Mouse (Mus musculus) liver, embryonic 11.5 days (tissue): ENCODE measurements around the gene Wdr18. TPM values are rescaled to one million over a fixed set of nuclear protein-coding genes. Genes with fewer than 3 reads are reported as not detected.

ENCODE experiments used
- ATAC-seq: fragments of 200-750 bp; cut with Nextera tagmentation; replicated peaks from 2 replicates; pipeline ENCODE4 v1.8.0; 2017; ENCODE audit warnings: moderate number of reproducible peaks, mild to moderate bottlenecking, moderate TSS enrichment, moderate library complexity; ENCODE audit not compliant: low FRiP score
- DNase-seq: peaks from one replicate; pipeline ENCODE4 v3.0.0-alpha.2; 2017; ENCODE audit warnings: low spot score
- H3K27ac ChIP-seq: fragments of 300-500 bp; sonication (generic); 2 replicates; pipeline ENCODE4 v1.5.1; 2014; ENCODE audit warnings: mild to moderate bottlenecking, low read depth, low read length, control low read depth
- H3K27me3 ChIP-seq: fragments of 300-500 bp; sonication (generic); replicated peaks from 2 replicates; pipeline ENCODE4 v1.6.1; 2014; ENCODE audit warnings: low read length, mixed read lengths; ENCODE audit not compliant: control insufficient read depth, insufficient read depth
- H3K36me3 ChIP-seq: fragments of 300-500 bp; sonication (generic); 2 replicates; pipeline ENCODE4 v1.6.1; 2014; ENCODE audit warnings: mild to moderate bottlenecking, low read length, moderate library complexity, mixed read lengths; ENCODE audit not compliant: control insufficient read depth, insufficient read depth
- H3K4me1 ChIP-seq: fragments of 300-500 bp; sonication (generic); replicated peaks from 2 replicates; pipeline ENCODE4 v1.6.1; 2014; ENCODE audit warnings: low read length, mixed read lengths; ENCODE audit not compliant: control insufficient read depth, insufficient read depth
- H3K4me2 ChIP-seq: fragments of 300-500 bp; sonication (generic); 2 replicates; pipeline ENCODE4 v1.6.1; 2014; ENCODE audit warnings: mild to moderate bottlenecking, control low read depth, moderate library complexity
- H3K4me3 ChIP-seq: fragments of 300-500 bp; sonication (generic); 2 replicates; pipeline ENCODE4 v1.5.1; 2014; ENCODE audit warnings: low read depth, low read length, control low read depth
- H3K9ac ChIP-seq: fragments of 300-500 bp; sonication (generic); 2 replicates; pipeline ENCODE4 v1.6.1; 2014; ENCODE audit warnings: low read depth, low read length, control low read depth
- H3K9me3 ChIP-seq: fragments of 300-500 bp; sonication (generic); 2 replicates; pipeline ENCODE4 v1.6.1; 2016; ENCODE audit warnings: low read length, inconsistent platforms, mixed read lengths; ENCODE audit not compliant: control insufficient read depth
- WGBS: fragments of 180-500 bp; shearing (Covaris S2); extraction: QIAGEN DNeasy Blood & Tissue Kit; methylation state at CpG from one replicate; pipeline ENCODE4 v1.1.7; 2014; 5-methylcytosine and 5-hydroxymethylcytosine counted together
- polyA plus RNA-seq: library from polyadenylated mRNA; unstranded; fragments of >200 nt; fragmentation: Nextera tagmentation; extraction: Ambion mirVana; gene quantifications from 2 replicates; pipeline ENCODE4 v1.2.1, GENCODE M21; 2014

Gene Wdr18
- polyA plus RNA-seq, 1 experiment from 2014 or later, result 164 TPM

DNA sequence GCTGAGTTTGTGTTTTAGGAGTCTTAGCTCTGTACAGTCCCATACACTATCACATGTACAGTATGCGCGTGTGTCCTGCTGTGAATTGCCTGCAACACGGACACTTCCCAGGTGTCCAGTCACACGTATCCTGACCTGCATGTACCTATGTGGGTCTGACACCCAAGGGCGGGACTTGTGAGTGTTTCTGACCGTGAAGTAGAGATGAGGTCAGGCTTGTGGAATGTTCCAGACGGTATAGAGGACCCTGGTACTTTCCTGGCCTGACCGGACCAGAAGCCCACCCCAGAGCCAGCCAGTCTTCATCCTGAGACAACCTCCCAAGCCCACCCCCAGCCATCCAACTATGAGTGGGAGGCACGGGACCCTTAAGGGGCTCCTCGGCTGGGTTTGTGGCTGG is 55.6 kb downstream of the Wdr18 start:
- Histone ChIP-seq H3K4me1 (peaks cover 37% of the 10 kb centered on the region), H3K9ac (no peak overlapping the region), H3K36me3 (peaks cover 12% of the 10 kb centered on the region), H3K4me2 (no peak overlapping the region), H3K27me3 (peaks cover 21% of the 10 kb centered on the region), H3K4me3 (no peak overlapping the region), H3K27ac (0 out of 2 replicates have a peak overlapping the region, but pooled peaks have one; percentile 79), H3K9me3 (peaks cover 4% of the 10 kb centered on the region; the same call in 1 of the 2 replicates)
- no peak for DNase-seq
- WGBS, result 76% methylated on average over 10 of the region's 10 CpGs
- no peak for ATAC-seq

DNA sequence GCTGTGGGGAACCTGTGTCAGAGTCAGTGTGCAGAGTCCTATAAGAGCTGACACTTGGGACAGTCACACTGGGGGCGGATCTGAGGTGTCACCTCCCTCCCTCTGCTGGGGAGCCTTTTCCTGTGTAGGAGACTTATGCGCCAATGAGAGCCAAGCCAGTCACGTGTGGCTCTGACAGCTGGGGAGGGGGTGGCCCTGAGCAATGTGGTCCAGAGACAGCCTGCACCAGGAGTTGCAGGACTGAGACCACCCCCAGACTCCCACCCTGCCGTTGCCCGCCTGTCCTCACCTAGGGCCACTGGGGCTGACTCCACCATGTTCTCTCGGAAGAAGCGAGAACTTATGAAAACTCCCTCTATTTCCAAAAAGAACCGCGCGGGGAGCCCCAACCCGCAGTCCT is 56.6 kb downstream of the Wdr18 start, which contains the start of gene Arhgap45:
Arhgap45 (plus strand) TSS at position 143 of the 400 bp plus-strand sequence.
- no peaks in the 10 kb centered on the region for H3K9me3 ChIP-seq
- peaks cover 21% of the 10 kb centered on the region for H3K27me3 ChIP-seq
- no peak for DNase-seq
- peaks cover 39% of the 10 kb centered on the region for H3K4me1 ChIP-seq
- H3K36me3 ChIP-seq, result peaks cover 2% of the 10 kb centered on the region; the same call in 1 of the 2 replicates
- peak; percentile 79 for ATAC-seq
- H3K27ac ChIP-seq, result peak within 1 kb of the TSS; percentile 79
- peak within 1 kb of the TSS; percentile 69 for H3K9ac ChIP-seq
- H3K4me3 ChIP-seq, result peak within 1 kb of the TSS; percentile 66
- 46% methylated on average over 11 of the region's 11 CpGs for WGBS
- H3K4me2 ChIP-seq, result peak within 1 kb of the TSS; percentile 84

DNA sequence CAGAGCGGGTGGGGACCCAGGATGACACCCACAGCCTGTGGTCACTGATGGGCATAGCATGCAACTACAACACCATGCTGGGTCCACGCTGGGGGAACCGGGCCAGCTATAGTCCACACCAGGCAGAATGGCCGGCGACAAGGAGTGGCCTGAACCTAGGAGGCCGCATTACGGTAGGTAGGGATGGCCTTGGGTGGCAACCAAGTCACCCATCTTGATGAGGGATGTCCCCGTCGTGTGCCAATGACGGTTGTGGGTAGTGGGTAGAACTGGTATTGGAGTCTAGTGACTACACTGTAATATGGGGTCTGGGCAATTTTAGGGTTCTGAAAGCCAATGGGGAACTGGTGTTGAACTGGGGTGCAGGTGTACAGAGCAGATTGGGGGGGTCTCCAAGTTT is 57.0 kb downstream of the Wdr18 start:
- Histone ChIP-seq H3K4me3 (peak overlapping the region; percentile 66), H3K9me3 (no peaks in the 10 kb centered on the region), H3K36me3 (0 out of 2 replicates have a peak, but pooled peaks cover 3% of the 10 kb centered on the region), H3K27me3 (peaks cover 21% of the 10 kb centered on the region), H3K9ac (peak overlapping the region; percentile 69), H3K27ac (peak overlapping the region; percentile 79), H3K4me2 (peak overlapping the region; percentile 84), H3K4me1 (peaks cover 39% of the 10 kb centered on the region)
- ATAC-seq (peak; percentile 22; the same call in 1 of the 2 replicates), DNase-seq (no peak)
- WGBS, result 58% methylated on average over 10 of the region's 10 CpGs

DNA sequence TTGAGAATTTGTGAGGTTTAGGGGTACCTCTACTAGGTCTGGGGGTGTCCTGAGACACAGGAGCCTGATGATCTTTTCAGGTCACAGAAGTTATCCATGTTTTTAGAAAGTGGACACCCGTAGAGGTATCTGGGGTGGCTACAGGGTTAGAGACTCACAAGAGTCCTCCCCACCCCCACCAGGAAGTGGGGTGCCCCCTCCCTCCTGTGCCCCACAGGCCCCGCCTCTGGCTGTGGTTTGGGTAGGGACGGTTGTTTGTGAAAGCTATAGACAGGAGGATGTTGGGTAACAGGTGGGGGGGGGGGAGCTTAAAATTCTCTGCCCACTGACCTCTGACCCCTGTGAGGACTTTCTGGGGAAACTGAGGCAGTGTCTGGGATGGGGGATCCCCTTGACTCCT is 57.4 kb downstream of the Wdr18 start:
- DNase-seq, result no peak
- peak overlapping the region; percentile 90 for H3K27ac ChIP-seq
- WGBS, result 29% methylated on average over 3 of the region's 3 CpGs
- peaks cover 39% of the 10 kb centered on the region for H3K4me1 ChIP-seq
- peak overlapping the region; percentile 84 for H3K4me2 ChIP-seq
- peak overlapping the region; percentile 66 for H3K4me3 ChIP-seq
- ATAC-seq, result peak; percentile 56
- peaks cover 21% of the 10 kb centered on the region for H3K27me3 ChIP-seq
- peak overlapping the region; percentile 69 for H3K9ac ChIP-seq
- peaks cover 7% of the 10 kb centered on the region; the same call in 1 of the 2 replicates for H3K36me3 ChIP-seq
- no peaks in the 10 kb centered on the region for H3K9me3 ChIP-seq

DNA sequence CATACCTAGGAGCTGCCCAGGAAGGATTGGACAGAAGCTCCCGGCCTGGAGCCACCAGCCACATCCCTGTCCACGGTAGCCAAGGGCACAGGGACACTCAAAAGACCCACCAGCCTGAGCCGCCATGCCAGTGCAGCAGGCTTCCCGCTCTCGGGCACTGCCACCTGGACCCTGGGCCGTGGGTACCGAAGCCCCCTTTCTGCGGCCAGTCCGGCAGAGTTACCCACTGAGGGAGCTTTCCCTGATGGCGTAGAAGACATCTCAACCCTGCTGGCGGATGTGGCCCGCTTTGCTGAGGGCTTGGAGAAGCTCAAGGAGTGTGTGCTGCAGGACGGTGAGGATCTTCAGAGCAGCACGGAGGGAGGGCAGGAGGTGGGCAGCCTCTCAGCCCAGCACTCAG is 57.8 kb downstream of the Wdr18 start:
- peak overlapping the region; percentile 63 for H3K9ac ChIP-seq
- H3K4me1 ChIP-seq, result peaks cover 39% of the 10 kb centered on the region
- WGBS, result 52% methylated on average over 14 of the region's 14 CpGs
- H3K4me3 ChIP-seq, result peak overlapping the region; percentile 66
- peaks cover 9% of the 10 kb centered on the region; the same call in 1 of the 2 replicates for H3K36me3 ChIP-seq
- H3K27me3 ChIP-seq, result peaks cover 21% of the 10 kb centered on the region
- H3K27ac ChIP-seq, result peak overlapping the region; percentile 90
- peak overlapping the region; percentile 84 for H3K4me2 ChIP-seq
- H3K9me3 ChIP-seq, result no peaks in the 10 kb centered on the region
- no peak for ATAC-seq
- no peak for DNase-seq

DNA sequence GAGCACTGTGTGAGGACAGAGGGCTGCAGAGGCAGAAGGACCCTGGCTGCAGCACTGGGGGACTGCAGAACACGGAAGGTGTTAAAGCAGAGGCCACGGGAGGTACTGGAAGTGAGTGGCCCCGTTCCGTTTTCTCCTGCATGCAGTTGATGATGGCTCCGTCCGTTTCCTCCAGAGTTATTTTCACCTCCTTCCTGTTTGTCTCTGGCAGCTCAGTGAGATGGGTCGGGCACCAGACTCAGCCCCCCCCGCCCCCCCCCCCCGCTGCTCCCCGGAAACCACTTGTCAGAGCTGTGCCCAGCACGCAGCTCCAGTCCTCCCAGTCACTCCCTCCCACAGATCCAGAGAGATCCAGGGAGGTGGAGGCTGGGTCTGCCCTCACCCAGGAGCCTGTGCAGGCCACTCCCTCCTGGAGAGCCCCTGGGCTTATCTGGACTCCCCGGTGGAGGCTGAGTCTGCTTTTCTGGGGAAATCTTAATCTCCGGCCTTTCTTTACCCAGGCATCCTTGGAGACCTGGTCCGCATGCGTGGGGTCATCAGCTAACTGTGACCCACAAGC is 58.9 kb downstream of the Wdr18 start:
- Histone ChIP-seq H3K9ac (peak overlapping the region; percentile 61), H3K4me2 (peak overlapping the region; percentile 67), H3K36me3 (peaks cover 9% of the 10 kb centered on the region; the same call in 1 of the 2 replicates), H3K27ac (peak overlapping the region; percentile 65), H3K9me3 (no peaks in the 10 kb centered on the region), H3K27me3 (peaks cover 14% of the 10 kb centered on the region), H3K4me1 (peaks cover 37% of the 10 kb centered on the region), H3K4me3 (peak overlapping the region; percentile 37)
- peak; percentile 69 for DNase-seq
- WGBS, result under 1% methylated on average over 15 of the region's 15 CpGs
- peak; percentile 68 for ATAC-seq

DNA sequence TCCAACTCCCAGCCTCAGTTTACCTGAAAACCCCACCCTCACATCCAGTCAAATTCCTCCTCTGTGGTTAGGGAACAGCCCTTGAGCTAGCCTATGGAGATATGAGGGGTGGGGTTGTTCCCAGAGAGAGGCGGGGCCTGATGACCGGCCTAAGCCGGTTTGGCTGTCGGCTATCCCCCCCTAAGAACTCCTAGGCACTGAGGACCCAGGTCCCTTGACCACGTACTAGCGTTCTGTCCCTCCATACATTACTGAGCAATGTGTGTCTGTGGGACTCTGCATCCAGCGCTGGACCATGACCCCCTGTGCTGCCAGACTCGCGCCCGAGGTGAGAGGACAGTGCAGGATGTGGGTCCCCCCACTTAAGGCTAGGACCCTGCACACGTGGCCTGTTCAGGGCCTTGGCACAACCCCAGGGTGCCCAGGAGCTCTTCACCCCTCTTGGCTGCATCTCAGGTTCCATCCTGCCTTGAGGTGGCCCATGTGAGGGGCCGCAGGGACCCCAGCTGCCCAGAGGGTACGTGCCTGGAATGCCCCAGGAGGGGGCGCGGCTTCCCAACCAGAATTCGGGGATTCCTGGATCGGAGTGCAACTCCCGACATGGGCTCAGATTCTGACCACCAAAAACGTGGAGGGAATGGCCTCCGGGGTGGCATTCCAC is 59.6 kb downstream of the Wdr18 start:
- peaks cover 45% of the 10 kb centered on the region for H3K4me1 ChIP-seq

More for the DNA sequence above, 59.6 kb downstream of the Wdr18 start:
- peak overlapping the region; percentile 67 for H3K4me2 ChIP-seq
- 28% methylated on average over 20 of the region's 20 CpGs for WGBS
- H3K9ac ChIP-seq, result peak overlapping the region; percentile 61
- H3K27ac ChIP-seq, result peak overlapping the region; percentile 65
- DNase-seq (no peak), ATAC-seq (no peak; the same call in 1 of the 2 replicates)
- peaks cover 9% of the 10 kb centered on the region; the same call in 1 of the 2 replicates for H3K36me3 ChIP-seq
- H3K27me3 ChIP-seq, result peaks cover 6% of the 10 kb centered on the region
- no peaks in the 10 kb centered on the region for H3K9me3 ChIP-seq
- H3K4me3 ChIP-seq, result peak overlapping the region; percentile 37
